Mouse (Mus musculus) urinary bladder, postnatal 4 days (tissue): ENCODE data around the gene Cadps.

ENCODE experiments used
- DNase-seq, 2 experiments: peaks; one replicate each; pipeline ENCODE4 v3.0.0; 2021 to 2022; ENCODE audit warnings: low spot score in 2 of 2

Gene Cadps

DNA sequence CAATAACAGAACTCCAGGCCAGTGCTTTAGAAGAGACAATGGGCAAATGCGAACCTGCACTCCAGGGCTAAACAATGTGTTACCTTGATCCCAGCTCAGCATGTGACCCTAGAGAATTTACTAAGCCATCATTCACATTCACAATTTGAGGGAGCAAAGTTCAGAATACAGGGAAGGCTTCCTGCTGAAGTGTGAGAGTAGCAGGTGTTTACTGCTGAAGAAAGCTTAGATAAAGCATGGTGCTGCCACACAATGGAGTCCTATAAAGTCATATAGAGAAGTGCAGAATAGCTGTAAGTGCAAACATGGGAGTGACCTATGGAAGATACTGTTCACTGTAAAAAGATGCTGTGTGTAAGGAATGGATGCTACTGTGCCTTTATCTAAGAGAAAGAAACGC, 91.9 kb downstream of the Cadps start:
- no peak for DNase-seq

DNA sequence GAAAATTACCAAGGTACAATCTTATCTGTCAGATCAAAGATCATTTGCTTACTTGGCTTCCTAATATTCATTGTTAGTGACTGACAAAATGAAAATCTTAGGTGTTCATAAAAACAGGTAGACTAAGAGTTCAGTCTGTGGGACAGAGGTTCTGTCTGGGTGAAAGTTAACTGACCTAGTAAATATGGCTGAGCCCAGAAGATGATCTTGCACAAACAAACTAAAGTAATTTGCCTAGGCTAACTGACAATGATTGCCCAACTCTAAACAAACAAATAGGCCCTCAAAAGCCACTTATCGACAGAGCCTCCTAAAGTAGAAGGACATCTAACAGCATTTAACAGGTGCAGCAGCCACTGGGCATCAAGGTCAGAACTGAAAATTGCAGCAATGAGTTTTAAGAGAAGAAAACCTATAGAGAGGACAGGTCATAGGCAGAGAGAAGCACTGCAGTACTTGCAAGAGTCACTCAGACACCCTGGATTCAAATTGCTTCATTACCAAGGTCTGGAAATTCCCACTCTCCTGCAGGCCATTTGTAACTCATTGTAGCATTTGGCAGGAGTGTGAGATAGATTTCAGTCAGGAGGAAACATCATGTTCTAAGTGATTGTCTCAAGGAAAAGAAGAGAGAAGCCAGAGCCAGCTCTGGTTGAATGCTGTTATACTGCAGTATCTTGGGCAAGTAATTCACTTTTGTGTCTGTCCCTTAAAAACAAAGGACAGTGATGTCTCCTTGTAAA, 100.3 kb downstream of the Cadps start:
- DNase-seq = no peak

DNA sequence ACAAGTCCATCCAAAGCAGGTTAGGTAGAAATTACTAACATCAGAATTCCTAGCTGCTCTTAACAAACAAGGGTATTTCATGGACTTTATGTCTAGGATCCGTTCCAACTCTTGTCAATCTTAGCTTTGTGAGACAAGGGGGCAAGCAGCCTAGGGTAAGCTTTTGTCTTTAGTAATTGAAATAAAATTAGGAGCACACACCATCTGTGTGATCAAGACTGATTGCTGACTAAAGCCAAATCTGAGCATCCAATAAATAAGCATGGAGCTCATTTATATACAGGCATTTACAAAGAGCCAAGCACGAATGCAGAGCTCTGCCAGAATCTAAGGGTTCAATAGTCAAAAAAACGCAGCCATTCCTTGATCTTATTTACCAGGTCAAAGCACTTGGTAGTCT, 104.1 kb downstream of the Cadps start:
- no peak for DNase-seq

DNA sequence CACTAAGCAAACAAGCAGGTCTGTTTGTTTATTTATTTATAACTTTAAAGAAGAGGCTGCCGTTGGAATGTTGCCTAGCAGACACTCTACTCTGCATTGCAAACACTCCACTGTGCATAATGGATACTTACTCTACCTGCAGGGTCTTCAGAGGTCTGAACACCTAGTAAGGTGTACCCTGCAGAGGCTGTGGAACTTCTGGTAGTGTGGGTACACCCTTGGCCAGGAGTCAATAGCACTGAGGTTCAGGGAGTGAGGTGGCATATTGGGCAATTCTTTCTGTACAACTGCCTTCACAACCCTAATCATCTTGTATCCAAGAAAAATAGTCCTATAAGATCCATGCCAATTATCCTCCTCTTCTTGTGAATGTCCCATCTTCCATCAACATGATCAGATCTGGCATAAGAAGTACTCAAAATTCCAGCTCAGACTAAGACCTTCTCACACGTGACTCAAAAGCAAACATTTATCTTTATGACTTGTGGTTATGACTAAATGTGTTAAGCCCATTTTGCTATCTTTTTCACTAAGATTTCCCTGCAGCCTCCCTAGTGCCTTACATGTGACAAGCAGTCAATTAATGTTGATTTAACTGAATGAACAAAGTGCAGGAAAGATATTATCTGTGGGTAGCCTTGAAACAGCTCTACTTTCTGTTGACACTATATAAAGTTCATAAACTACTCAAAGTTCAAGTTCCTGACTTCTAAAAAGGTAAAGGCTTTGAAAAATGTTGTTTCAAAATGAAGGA, 106.8 kb downstream of the Cadps start:
- no peak for DNase-seq

DNA sequence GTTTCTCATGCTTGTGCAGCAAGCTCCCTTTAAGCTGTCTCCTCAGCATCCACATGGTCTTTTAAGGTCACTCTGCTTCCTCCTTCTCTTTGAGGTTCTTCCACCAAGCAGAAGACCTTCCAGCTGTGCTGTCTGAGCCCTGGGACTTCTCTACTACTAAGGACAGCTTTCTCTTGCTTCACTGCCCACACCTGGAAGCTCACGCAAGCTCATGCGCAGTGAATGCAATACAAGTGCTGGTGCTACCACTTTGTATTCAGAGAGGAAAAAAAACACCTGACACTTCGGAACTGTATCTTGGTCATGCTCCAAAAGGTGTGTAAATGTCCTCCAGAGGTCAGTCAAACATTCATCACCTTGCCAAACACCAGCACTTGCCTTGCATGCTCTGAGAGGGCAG, 115.5 kb downstream of the Cadps start:
- DNase-seq = no peak

DNA sequence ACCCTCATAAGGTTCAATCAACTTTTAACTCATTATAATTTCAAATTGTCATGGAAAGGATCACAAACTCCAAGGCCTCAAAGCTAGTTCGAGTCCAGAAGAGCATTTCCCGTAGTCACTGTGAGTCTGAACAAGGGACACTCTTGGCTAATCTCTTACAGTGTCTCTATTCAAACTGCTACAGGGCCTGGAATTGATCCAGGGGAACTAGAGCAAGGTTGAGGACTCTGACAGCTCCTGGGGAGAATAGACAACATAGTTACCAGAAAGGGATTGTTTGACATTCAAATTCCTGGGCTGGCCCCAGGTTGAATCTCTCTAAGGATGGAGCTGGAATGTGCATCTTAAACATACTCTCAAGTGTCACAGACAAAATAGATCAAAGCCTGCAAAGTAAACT, 118.4 kb downstream of the Cadps start:
- no peak for DNase-seq

DNA sequence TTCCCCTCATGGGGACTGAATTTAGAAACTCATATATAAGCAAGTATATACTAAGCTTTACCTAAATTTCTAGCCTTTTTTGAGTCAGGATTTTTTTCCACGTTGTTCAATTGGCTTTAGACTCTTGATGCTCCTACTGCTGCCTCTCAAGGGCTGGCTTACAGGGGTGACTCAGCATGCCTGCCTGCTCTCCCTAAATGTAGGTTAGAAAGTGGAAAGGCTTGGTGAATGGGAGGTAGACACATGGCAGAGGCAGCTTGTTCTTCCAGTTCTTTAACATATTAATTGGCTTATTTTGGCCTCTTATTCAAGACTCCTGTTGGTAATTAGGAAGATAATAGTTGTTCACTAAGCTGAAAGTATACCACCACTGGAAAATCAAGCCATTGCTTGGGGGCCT, 132.7 kb downstream of the Cadps start:
- DNase-seq = no peak

DNA sequence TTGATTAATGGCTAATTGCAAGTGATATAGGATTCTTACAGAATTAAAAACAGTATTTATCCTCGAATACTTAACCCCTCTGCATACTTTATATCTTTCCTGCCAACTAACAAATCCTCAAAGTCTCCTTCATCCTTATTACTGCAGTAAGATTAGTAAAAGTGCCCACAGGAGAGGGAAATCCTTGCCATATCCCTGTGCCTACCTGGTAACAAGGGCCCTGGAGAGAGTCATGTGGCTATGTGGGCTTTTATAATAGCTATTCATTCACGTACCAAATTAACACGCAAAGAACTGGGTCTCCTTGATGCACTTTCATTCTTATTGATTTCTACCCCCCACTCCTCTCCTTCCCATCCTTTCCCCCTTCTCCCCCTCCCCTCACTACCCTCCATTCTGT, 137.9 kb downstream of the Cadps start:
- no peak for DNase-seq

DNA sequence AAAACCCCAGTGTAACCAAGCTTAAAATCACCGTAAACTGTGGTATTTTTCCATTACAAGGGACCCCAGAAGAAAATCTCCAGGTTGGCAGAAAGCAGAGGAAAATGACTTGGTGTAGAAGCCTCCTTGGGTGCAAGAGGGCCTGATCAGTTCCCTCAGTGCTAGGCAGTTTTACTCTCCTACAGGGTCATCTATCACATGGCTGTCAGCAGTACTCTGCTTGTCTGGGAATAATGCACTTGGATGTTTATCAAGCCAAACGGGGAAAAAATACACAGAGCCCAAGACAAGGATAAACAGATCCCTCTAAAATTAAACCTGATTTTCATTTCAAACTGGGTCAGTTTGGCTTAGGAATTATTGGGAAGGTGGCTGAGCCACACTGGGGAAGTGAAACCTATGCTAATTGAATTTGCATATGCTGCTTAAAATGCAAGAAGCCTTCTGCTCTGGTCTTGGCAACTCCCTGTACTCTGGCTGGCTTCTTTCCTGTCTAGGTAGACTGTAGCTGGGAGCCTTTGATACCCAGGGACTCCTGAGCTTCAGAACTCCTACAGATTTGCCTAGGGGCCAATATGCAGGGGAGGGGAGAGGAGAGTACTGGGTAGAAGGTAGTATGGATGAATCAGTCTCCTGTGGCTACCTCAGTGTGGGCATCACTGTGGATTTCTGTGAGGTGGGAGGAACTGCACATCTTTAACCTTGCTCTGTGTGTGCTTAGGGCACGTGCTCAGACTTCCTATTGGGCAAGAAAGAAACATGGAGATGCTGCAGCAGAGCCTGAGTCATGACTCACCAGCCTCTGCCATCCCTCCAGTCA, 141.8 kb downstream of the Cadps start:
- no peak for DNase-seq

DNA sequence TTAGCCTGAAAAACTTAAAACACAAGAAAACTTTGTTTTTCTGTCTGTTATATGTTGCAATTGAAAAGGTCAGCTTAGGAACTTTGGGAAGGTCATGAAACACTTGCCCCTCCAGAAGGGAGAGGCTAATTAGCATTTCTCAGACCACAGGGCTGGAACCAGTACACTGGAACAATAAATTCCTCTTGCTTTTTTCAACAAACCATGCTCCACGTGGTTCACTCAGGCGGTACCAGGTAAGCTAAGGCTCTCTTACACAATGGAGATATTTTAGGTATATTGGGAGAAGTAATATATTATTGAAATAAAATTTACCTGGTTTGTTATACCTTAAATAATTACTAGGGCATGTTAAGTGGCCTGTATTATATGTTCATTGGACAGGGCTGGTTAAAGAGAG, 161.4 kb downstream of the Cadps start:
- no peak for DNase-seq

DNA sequence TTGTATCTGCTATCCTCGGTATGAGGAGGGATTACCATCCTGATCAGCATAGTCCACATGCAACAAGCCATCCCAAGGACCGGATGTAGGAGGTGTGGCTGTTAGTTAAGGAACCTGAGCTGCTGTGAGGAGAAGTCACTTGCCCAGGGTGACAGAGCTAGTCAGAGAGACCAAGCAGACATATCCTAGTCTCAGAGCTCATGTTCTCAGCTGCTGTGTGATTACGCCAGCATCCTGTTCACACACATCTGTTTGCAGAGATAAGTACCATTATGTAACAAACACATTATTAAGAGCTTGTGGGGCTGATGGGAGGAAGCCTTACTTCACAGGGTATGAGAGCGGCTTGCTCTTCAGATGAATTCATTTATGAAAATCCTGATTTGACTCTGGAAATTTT, 165.5 kb downstream of the Cadps start:
- no peak for DNase-seq

DNA sequence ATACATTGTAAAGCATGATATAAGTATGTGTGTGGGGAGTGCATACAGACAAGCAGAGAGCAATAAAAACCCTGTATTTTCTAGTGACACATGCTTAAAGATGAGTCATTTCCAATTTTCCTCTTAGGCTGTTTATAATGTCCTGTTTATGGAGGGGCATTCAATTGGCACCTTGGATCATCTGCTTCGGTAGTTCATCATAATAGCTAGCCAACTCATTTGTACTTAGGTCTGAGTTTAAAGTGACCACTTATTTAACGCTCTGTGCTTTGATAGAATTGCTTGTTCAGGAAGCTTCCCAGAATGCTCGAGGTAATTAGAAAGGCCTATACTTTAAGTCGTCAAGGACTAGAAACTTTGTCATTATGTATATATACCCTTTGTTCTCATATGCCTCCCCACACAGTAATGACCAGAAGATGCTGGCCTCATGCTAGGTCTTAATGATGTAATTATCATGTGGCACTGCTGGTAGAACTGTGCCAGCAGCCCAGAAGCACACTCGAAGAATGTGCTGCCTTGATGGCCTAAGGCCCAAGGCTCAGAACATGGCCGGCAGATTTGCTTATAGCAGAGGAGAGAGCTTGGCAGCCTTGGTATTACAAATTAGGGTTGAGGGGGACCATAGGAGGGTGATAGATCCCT, 179.9 kb downstream of the Cadps start:
- DNase-seq = no peak

DNA sequence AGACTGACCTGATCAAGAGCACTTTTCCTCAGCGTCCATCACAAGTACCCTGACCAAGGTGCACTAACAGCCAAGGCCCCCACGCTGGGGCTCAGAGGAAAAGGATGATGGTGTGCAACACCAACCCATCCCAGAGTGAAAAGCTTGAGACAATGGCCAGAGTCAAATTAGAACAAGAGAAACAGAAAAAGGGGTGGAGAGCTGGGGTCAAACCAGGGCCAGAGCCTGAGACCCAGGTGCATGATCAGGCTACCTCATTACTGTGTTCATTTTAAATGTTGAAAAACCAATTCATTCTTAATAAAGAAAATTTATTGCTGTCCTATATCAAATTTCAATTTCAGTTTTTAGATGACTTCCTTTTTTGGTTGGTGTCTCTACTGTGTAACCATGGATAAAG, 184.1 kb downstream of the Cadps start:
- no peak for DNase-seq

DNA sequence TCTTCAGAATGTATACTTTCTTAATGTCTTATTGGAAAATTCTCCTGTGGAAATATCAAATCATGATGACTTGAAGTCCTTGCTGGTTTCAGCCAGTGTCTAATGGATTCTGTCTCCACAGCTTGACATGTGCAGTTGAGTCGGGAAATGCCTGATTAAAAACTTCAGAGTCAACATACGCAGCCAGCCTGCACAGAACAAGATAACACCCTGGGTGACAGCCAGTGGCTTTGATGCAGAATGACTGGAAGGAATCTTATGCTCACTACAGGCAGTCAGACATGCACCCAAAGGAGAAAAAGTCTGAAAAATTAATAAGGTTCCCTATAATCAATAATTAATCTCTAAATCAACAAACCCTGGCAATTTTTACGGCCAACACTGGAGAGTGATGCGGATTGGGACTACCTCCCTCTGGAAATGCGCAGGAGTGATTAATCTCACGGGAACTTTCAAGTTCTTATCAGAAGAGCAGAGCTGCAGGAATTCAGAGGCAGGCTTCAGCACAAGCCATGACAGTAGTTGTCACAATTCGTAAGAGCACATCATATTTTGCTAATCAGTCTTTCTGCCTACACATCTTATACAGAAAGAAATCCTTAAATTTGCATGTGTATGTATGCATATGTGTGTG, 185.6 kb downstream of the Cadps start:
- no peak for DNase-seq

DNA sequence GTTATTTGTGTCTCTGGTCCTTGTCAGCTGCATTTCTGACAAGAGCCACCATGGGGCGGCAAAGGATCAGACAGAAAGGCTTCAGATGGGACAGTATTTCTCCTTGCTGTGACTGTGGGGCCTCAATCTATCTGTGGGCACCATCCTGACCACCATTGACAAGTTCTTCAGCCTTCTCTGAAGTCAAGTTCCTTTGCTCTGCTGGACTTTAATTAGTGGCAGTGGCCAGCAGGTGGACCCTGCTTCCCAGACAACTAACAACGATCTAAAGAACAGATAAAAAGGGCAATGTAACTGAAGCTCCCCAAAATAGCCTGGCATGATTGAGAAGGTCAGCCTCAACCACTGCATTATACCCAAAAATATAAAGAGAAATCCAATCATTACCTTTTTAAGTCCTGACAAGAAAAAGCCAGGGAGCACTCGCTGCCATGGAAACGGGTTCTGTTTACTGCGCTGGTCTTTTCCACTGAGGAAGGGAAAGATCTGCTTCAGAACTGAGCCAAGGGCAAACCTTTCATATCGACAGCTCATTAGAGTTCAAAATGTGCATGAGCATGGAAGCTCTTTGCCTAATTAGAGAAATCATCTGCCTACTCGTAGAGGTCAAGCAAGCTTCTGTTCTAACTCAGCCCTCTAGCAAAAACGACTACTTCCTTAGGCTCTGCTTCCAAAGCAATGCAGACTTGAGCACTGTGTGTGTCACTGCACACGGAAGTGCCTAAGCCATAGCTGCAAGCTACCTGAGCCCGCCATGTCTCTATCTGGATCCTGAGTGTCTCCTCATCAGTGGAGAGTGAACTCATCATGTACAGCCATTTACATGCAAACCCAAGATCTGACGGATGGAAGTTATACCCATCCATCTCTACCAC, 198.4 kb downstream of the Cadps start:
- DNase-seq = peak in 1 of 2 experiments; percentile 43

DNA sequence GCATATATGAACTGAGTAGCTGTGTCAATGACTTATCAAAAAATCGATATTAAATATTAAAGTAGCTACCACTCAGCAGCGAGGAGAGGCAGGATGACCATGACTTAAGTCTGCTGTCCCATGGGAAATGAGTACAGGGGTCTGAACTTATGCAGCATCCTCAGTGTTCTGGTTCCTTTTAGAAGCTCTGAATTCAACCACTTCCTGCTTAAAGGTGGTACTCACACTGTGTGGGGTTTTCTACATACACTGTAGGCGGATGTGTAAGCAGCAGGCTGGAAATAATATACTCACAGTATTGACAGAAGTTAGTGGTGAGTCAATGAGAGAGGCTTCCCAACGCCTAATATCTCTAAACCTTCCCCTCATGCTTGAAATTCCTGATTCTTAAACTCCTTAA, 215.9 kb downstream of the Cadps start:
- DNase-seq = no peak

DNA sequence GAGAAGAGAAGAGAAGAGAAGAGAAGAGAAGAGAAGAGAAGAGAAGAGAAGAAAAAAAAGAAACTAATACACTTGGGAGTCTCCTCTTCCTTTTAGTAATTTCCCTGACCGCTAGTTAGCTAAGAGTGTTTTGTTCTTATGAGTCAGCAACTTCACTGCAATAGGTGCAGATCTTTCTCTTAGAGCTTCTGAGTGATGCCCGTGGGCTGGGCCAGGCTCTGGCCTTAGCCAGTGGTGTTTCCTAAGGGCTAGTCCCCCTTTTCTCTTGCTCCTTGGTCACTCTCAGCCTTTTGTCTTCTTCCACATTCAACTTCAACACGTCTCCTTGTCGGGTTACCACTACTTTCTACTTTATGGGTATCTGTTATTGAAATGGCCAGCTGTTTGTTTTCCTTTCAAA, 216.7 kb downstream of the Cadps start:
- DNase-seq = no peak

DNA sequence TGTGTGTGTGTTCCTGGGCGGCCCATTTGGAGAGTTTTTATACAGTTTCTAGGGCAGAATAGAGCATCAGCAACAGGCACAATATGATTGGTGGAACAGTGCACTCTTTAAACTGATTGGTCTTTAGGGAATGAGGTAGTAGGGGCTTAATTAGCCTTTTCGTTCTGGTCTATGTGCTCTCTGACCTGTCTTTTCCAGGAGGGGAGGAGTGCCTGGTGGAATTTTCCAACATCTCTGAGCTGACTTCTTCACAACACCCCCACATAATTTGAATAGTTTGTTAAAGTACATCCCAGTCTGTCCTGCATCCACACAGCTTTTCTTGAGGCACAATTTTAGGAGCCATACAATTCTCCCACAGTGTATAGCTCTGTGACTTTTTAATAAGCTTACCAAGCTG, 220.8 kb downstream of the Cadps start:
- no peak for DNase-seq

DNA sequence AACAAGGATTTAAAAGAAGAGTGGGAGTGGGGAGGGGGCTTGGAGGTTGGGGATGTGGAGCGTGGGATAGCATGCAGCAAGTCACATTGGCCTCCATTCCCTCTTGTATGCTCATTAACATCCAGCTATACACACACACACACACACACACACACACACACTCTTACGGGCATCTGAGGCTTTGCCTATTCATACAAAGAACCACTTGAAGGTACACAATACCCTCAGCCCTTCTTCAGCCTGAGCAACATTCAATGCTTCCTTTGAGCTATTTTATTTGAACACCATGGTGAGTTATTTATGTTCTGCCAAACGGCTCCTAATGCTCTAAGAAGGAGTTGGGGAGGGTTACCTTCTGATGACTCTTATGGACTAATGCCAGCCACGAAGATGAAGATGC, 227.6 kb downstream of the Cadps start:
- DNase-seq = no peak

DNA sequence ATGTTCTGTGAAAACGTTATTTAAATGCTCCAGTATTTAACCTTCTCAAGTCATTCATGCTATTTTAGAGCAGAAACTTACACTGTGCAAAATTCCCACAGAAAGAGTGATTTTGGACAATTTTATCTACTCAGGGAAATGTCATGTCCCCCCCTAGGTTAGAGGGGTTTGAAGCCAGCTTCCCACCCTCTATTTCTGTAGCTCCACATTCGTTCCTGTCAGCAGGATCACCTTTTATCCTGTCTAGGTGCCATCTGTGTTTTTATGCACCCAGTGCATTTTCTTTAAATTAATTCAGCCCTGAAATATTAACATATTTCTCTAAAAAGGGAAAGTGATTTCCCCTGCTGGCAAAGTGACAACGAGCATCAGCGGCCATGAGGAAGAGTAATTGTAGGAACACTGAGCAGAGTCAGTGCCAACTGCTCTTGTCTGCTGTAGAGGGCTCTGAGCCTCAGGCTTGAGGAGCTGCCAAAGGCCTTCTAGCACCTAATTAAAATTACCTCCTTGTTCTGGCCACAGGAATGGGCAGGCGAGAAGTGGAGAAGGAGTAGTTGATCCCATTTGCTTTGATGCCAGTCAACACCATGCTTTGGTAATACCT, 230.3 kb downstream of the Cadps start:
- no peak for DNase-seq
